Comparison of ENCODE assay signal across 8 mouse cellular contexts in genomic region chr12:80157675-80158074, GRCm38 (mm10). TPM values are rescaled to one million over a fixed set of nuclear protein-coding genes. Genes with fewer than 3 reads are reported as not detected.
A peak's percentile ranks its signal among the peaks of the same experiment; 100 is the strongest.
DNase-seq lines count a peak whose midpoint lies in the region; ATAC-seq lines count a peak whose summit lies in the region.

No protein-coding gene starts in this region.

- 0 out of 2 replicates have a peak, but pooled peaks cover 3% of the 10 kb centered on the region for H3K9me3 ChIP-seq in heart, embryonic 16.5 days (replicated peaks; ENCODE audit: control insufficient read depth, low read length)
- H3K9me3 ChIP-seq in heart, embryonic 11.5 days (replicated peaks; ENCODE audit: control insufficient read depth, low read length) = no peaks in the 10 kb centered on the region
- H3K9me3 ChIP-seq in hindbrain, embryonic 15.5 days = no peaks in the 10 kb centered on the region

- H3K4me1 ChIP-seq in heart, embryonic 16.5 days (ENCODE audit: control insufficient read depth, insufficient read depth, low read length) = no peaks in the 10 kb centered on the region
- no peaks in the 10 kb centered on the region for H3K4me1 ChIP-seq in heart, embryonic 11.5 days (ENCODE audit: control insufficient read depth, insufficient read depth, low read length)
- H3K4me1 ChIP-seq in hindbrain, embryonic 15.5 days (replicated peaks) = no peaks in the 10 kb centered on the region

- H3K4me2 ChIP-seq in heart, embryonic 16.5 days (ENCODE audit: low read depth, low read length) = peak overlapping the region; percentile 39
- no peak overlapping the region; the same call in 1 of the 2 replicates for H3K4me2 ChIP-seq in heart, embryonic 11.5 days
- peak overlapping the region; percentile 28; the same call in 1 of the 2 replicates for H3K4me2 ChIP-seq in hindbrain, embryonic 15.5 days

- ATAC-seq in heart, embryonic 16.5 days (replicated peaks; ENCODE audit: extremely low read depth, insufficient read depth, low FRiP score) = no peak
- ATAC-seq in heart, embryonic 11.5 days (replicated peaks; ENCODE audit: insufficient number of reproducible peaks, low FRiP score, low TSS enrichment) = no peak
- ATAC-seq in hindbrain, embryonic 15.5 days (ENCODE audit: low FRiP score, low read depth) = 0 out of 2 replicates have a peak, but pooled peaks have one; percentile 66

- H3K9ac ChIP-seq in heart, embryonic 16.5 days (ENCODE audit: low read length) = no peak overlapping the region
- no peak overlapping the region for H3K9ac ChIP-seq in heart, embryonic 11.5 days (ENCODE audit: low read depth, low read length)
- H3K9ac ChIP-seq in hindbrain, embryonic 15.5 days = no peak overlapping the region

- WGBS in heart, embryonic 16.5 days = 8% methylated on average over 5 of the region's 5 CpGs
- WGBS in heart, embryonic 11.5 days (ENCODE audit: insufficient replicate concordance) = 11% methylated on average over 5 of the region's 5 CpGs
- WGBS in hindbrain, embryonic 15.5 days = 10% methylated on average over 5 of the region's 5 CpGs

- no peak overlapping the region for H3K27ac ChIP-seq in heart, embryonic 16.5 days (ENCODE audit: low read length)
- no peak overlapping the region for H3K27ac ChIP-seq in heart, embryonic 11.5 days (ENCODE audit: low read depth, low read length)
- H3K27ac ChIP-seq in hindbrain, embryonic 15.5 days (replicated peaks) = no peak overlapping the region

- H3K27me3 ChIP-seq in heart, embryonic 16.5 days (ENCODE audit: control insufficient read depth, insufficient read depth, low read length) = no peaks in the 10 kb centered on the region
- no peaks in the 10 kb centered on the region for H3K27me3 ChIP-seq in heart, embryonic 11.5 days (ENCODE audit: control insufficient read depth, insufficient read depth, low read length)
- H3K27me3 ChIP-seq in hindbrain, embryonic 15.5 days = no peaks in the 10 kb centered on the region

- H3K36me3 ChIP-seq in heart, embryonic 16.5 days (ENCODE audit: control insufficient read depth, insufficient read depth) = no peaks in the 10 kb centered on the region
- no peaks in the 10 kb centered on the region for H3K36me3 ChIP-seq in heart, embryonic 11.5 days (ENCODE audit: control insufficient read depth, insufficient read depth, low read length)
- no peaks in the 10 kb centered on the region for H3K36me3 ChIP-seq in hindbrain, embryonic 15.5 days

- H3K4me3 ChIP-seq in heart, embryonic 16.5 days (ENCODE audit: low read length) = no peak overlapping the region
- no peak overlapping the region for H3K4me3 ChIP-seq in heart, embryonic 11.5 days (ENCODE audit: low read depth, low read length)
- no peak overlapping the region for H3K4me3 ChIP-seq in hindbrain, embryonic 15.5 days

- DNase-seq in right cerebral cortex, adult 18-20 months = peak; percentile 18
- DNase-seq in right cerebral cortex, postnatal 14 days = no peak
- DNase-seq in adrenal gland, adult 18-20 months (ENCODE audit: low spot score in 2 of 2) = no peak
- DNase-seq in urinary bladder, postnatal 36 days (ENCODE audit: low spot score in 2 of 2) = no peak
- DNase-seq in spleen, adult 12 weeks (ENCODE audit: low spot score) = no peak

RNA-seq across cellular contexts. Expression of gene Zfp36l1, which starts 44.9 kb away (rescaled TPM):
- 85.5 and 90.1 TPM in 2 replicates for polyA plus RNA-seq in heart, embryonic 16.5 days (2015; fragmentation: Nextera tagmentation; extraction: Ambion mirVana)
- 133 and 144 TPM in 2 replicates for polyA plus RNA-seq in heart, embryonic 11.5 days (2014; fragmentation: Nextera tagmentation; extraction: Ambion mirVana)
- polyA plus RNA-seq in hindbrain, embryonic 15.5 days (2015; fragmentation: Nextera tagmentation; extraction: Ambion mirVana) = 46.1 and 55.4 TPM in 2 replicates
- 100 to 1,000 TPM; 172 to 225 TPM for total RNA-seq in adrenal gland, adult 18-20 months (2021)
